Mouse (Mus musculus) hematopoietic stem cell, adult 5-6 weeks (primary cell): ENCODE data around the gene Trim41. TPM values are rescaled to one million over a fixed set of nuclear protein-coding genes. Genes with fewer than 3 reads are reported as not detected.
"Not testable (repeated sequence)": the region's sequence is repeated elsewhere in the genome, so short reads cannot be mapped to it uniquely, and the experiment has no call there.

Experiments
- ATAC-seq, 2 experiments: fragments of 125-278 bp in 1 of 2; replicated peaks in 1 of 2; 2 replicates each; pipeline ENCODE4 v1.8.0; 2016 to 2017; ENCODE audit warnings: inconsistent platforms in 2 of 2, mild to moderate bottlenecking in 2 of 2, moderate number of reproducible peaks in 2 of 2, low read depth in 1 of 2, moderate TSS enrichment in 1 of 2; ENCODE audit not compliant: low FRiP score in 2 of 2, poor library complexity in 2 of 2, severe bottlenecking in 2 of 2, insufficient read depth in 1 of 2, low TSS enrichment in 1 of 2
- total RNA-seq: library from RNA; stranded (forward); fragments of 172-1452, 232-1000 nt; gene quantifications from 2 replicates; pipeline ENCODE4 v1.2.3, GENCODE M21; 2017

Trim41 gene
- total RNA-seq, 1 experiment from 2014 or later = 74.2 TPM

DNA sequence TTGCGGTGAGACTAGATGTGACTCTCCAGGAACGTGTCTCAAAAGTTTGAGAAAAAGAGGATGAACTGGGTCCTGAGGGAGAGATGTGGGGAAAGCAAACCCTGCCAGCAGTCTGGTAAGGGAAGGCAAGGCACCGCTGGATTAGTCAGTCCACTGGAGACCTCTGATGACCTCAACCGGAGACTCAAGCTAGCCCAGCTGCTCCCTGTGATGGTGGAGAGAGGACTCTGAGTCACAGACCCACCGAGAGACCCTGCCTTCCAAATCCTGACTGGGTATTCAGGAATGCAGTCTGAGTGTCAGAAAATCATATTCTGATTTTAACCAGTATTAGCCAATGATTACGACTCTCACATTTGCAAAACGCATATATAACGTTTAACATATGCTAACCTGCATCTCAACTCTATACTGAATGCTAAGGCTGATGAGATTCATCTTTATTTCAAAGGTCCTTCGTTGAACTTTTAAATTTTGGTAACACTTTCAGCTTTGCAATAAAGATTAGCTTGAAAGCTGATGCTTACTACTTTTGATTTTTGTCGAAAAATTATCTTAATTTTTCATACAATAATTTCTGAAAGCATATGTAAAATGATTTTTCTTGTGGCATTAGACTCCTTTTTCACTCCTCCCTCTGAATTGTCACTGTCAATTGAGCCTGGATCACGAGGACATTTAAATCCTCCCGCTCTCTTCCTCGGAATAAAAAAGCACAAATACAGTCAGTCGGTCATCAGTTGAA lies 5.8 kb upstream of the Trim41 start:
- no peak for ATAC-seq

- not testable (repeated sequence) for ATAC-seq
These were observed 4.1 kb upstream of the Trim41 start for GRCm38 (mm10) chr11:48821299-48821698.

- no peak for ATAC-seq
These were observed 3.1 kb upstream of the Trim41 start for GRCm38 (mm10) chr11:48820308-48820674.

- ATAC-seq = no peak
These were observed 2.6 kb upstream of the Trim41 start for GRCm38 (mm10) chr11:48819614-48820307.

- ATAC-seq = peak; percentile 20 to 21; a peak in 2 of 4 replicates
These were observed 1.2 kb upstream of the Trim41 start for GRCm38 (mm10) chr11:48818346-48818745.

GRCm38 (mm10) chr11:48817794-48818193 lies 641 bp upstream of the Trim41 start:
- ATAC-seq = no peak

- peak; percentile 9 to 10; a peak in 1 of 4 replicates for ATAC-seq
These were observed 822 bp downstream of the Trim41 start for GRCm38 (mm10) chr11:48816281-48816781.

- ATAC-seq = no peak
These were observed 1.3 kb downstream of the Trim41 start for GRCm38 (mm10) chr11:48815851-48816250.

DNA sequence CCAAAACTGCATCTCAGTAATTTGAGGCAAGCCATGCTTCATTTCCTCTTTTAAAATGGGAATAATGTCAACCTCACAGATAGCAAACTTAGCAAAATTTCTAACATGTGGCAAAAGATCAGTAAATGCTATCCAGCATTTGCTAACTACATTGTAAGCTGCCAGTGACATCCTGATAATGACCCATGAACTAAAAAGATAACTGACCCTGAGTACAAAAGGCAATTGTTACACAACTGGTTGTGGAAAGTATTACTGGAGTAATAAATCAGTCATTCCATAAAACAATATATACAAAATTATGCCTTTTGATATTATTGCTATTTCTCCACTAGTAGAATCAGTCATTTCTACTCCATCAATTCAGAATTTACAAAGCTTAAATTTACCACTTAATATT lies 3.4 kb downstream of the Trim41 start:
- ATAC-seq = no peak

GRCm38 (mm10) chr11:48810142-48810541 lies 7.0 kb downstream of the Trim41 start:
- 0 out of 4 replicates have a peak, but pooled peaks of 1 of the 2 experiments have one; percentile 28 for ATAC-seq

DNA sequence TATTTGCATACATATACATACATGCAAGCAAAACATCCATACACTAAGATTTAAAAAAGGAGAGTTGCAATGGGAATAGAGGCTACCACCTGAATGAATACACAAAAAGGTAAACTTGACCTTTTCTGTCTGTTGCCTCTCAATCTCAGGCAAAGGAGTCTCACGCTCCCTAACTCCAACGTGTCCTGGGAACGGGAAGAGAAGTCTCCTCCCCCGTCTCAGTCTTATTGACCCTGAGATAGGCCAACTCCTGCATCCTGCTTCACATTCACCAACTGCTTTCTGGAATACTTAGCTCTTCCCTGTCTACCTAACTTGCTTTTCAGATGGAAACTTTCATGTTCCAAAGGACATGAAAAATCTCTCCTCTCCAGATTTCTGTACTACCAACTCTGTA lies 7.7 kb downstream of the Trim41 start:
- no peak for ATAC-seq

DNA sequence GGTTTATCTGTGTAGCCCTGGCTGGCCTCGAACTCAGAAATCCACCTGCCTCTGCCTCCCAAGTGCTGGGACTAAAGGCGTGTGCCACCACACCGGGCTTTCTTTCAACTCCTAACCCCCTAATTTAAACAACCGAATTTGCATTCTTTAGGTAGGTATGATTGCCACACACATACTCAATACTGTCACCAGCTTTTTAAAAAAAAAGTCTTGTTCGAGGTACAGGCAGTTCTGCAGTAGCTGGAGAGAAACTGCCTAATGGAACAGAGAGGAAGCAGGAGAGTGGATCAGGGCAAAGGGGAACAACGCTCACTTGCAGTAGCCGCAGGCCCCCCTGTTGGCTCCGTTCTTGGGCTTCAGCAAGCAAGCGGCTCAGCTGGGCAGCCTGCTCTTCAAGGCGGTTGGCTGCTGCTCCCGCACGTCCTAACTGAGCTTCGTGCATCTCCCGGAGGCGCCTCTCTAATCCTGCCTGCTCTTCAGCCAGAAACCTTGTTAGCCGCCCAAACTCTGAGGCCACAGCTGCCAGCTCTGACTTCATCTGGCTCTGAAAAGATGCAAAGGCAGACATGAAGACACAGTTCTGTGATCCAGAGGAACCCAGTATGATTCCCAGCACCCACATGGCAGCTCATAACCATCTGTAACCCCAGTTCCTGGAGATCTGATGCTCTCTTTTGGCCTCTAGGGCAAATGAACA lies 8.3 kb downstream of the Trim41 start:
- no peak for ATAC-seq

DNA sequence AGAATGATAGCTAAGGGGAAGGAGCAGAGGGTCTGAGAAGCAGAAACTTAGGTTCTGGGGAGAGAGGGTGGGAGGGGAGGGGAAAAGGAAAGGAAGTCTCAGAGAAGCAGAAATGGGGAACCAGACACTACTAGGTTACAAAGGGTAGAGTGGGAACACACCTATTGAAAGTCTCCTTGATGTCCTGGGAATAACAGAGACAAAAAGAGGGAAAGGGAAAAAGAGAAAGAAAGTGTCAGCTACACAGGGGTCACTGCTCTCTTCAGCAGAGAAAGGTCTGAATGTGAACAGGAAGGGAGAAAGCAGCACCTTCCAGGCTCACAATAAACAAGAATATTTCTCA lies 8.9 kb downstream of the Trim41 start:
- ATAC-seq = no peak

DNA sequence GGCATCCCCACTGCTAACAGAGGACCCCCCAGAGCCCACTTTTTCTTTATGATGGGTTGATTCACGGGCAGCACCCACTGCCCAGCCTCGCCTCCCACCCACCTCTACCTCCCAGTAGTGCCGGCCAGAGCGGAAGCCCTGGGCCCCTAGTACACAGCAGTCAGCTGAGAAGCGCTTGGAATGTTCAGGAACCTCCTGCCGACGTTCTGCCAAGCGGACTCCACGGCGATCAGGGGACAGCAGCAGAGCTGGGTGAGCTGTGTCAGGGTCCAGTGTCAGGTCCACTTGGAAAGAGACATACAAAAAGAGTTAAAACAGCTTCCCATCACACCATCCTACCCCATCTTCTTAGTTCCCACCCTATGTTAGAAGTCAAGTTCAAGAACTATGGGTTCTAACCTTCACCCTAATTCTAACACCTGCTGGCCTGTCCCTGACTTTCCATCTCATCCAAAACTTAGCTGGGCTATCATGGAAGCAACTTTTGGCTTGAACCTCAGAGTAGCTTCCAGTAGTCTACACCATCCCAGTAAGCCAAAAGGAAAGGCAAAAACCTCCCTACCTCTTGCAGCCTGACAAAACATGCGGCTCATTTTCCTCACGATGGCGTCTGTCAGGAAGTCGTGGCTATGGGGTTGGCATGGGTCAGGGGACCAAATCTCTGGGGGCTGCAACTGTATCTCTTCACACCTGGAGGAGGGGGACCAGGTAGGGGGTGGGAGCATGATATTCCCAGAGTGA lies 9.4 kb downstream of the Trim41 start:
- 0 out of 4 replicates have a peak, but pooled peaks of 1 of the 2 experiments have one; percentile 18 for ATAC-seq

- peak in 1 of 2 experiments; percentile 33; a peak in 2 of 4 replicates for ATAC-seq
These were observed 10.1 kb downstream of the Trim41 start for GRCm38 (mm10) chr11:48806856-48807562.

GRCm38 (mm10) chr11:48804922-48805321 lies 12.2 kb downstream of the Trim41 start:
- no peak for ATAC-seq

DNA sequence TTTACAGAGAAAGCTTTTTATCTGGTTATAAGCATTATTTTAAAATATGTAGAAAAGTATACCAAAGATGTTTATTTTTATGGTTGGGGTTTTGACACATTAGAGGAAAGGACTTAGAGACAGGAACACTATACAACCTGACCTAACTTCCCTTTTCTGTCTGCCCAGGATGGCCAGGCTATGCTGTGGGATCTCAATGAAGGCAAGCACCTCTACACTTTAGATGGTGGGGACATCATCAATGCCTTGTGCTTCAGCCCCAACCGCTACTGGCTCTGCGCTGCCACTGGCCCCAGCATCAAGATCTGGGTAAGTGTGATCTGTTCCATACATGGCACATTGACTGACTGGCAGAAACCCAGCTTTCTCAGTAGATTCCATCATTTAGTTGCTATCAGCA lies 13.2 kb downstream of the Trim41 start:
- ATAC-seq = no peak
